Mouse (Mus musculus): Measurements from ENCODE around the gene Prrc2a. TPM values are rescaled to one million over a fixed set of nuclear protein-coding genes. Genes with fewer than 3 reads are reported as not detected.

Prrc2a gene
- 100 to 1,000 TPM; 241 to 340 (median 274) TPM for total RNA-seq (2022)

GRCm38 (mm10) chr17:35164568-35165450 is at the start of gene Prrc2a:
TSS of gene Prrc2a (minus strand) at chr17:35164897.
- DNase-seq: peak; percentile 99

- no peak for DNase-seq
These were observed 48.4 kb upstream of the Prrc2a start for GRCm38 (mm10) chr17:35213071-35213470.

DNA sequence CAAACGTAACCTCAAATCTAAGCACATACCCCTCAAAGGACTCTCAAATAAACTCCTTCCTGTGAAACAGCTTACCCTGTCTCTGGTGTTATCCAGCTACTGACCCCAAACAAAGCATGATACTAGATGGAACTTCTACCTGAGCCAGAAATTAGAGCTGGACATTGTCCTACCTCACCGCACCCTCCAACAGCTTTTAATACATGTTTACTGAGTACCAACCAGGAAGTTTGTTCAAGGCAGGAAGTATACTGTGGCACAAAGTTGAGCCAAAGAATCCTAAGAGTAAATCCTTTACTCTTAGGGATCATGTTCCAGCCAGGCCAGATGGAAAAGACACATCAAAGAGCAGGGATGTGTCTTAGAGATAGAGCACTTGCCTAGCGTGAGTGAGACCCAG is 45.9 kb upstream of the Prrc2a start:
- no peak for DNase-seq

GRCm38 (mm10) chr17:35209785-35210535 is 45.3 kb upstream of the Prrc2a start:
- DNase-seq: no peak

DNA sequence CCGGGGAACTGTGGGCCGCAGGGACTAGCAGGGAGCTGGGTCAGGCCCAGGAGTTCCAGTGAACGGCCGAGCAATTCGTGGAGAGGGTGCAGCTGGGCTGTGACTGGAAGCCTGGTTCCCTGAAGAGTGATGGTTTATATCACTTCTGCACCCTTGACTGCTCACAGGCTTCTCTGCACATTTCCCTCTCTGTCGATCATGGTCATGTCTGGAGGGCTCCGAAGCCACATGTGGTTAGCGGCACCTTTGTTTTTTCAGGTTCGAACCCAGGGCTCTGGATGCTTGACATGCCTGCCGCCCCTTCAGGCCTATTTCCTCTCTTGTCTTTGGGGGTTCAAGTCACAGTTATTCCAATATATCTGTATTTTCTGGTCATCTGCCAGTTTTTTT is 40.7 kb upstream of the Prrc2a start:
- no peak for DNase-seq

DNA sequence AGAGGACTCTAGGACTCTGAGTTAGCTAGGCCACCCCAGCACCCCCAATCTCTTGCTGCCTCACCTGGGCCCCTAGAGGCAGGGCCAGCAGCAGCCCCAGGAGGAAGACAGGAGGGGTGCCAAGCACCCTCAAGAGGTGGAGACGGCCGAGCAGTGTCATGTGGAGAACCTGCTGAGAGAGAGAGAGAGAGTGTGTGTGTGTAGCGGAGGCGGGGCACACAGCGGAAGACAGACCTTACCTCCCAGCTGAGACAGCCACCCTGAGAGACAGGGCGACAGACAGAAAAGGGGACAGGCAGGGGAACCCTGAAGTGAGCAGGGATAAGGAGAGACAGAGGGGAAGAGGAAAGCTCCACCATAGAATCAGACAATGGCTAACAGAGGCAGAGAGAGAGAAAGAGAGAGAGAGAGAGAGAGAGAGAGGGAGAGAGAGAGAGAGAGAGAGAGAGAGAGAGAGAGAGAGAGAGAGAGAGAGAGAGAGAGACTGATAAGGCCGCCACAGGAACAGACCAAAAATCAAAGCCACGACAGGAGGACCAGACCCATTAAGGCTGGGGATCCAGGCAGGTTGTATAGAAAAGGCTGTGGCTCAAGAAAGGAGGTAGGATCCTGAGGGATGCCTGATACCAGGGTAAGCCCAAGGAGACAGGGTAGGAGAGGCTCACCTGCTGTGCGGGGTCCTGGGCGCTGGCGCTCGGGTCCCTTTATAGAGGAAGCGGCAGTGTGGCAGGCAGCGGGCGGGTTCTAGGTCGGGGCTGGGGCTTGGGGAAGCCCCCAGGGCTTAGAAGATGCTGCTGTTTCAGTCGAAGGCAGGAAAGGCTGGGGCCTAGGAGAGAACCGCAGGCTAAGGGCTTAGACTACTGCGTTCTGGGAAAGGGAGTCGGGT is 40.0 kb upstream of the Prrc2a start, which contains the start of gene Lta:
Lta (minus strand) TSS at position 858 of the 886 bp plus-strand sequence.
- no peak for DNase-seq

GRCm38 (mm10) chr17:35202442-35202841 is 37.7 kb upstream of the Prrc2a start:
- DNase-seq: no peak

DNA sequence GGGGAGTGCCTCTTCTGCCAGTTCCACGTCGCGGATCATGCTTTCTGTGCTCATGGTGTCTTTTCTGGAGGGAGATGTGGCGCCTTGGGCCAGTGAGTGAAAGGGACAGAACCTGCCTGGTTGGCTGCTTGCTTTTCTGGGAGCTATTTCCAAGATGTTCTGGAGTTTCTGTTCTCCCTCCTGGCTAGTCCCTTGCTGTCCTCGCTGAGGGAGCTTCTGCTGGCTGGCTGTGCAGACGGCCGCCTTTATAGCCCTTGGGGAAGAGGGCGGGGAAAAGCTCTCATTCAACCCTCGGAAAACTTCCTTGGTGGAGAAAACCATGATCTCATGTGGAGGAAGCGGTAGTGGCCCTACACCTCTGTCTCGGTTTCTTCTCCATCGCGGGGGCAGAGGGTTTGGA is 37.1 kb upstream of the Prrc2a start, which contains the start of gene Tnf:
Tnf (minus strand) TSS at position 221 of the 400 bp plus-strand sequence.
- no peak for DNase-seq

DNA sequence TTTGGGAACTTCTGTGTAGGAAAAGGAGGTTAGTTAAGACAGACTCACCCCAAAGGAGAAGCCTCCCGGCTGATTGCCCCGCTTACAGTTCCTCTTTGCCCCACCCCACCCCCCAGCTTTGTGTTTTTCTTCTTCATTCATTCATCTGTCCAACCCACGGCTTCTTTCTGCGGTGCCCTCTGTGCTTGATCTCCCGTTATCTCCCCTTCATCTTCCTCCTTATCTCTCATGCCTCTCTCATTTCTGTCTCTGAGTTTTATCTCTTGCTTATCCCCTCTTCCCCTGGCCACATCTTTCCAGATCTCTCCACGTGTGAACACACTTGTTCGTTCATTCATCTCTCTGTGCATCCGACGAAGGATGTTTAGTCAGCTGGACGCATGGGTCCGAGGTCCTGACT is 36.4 kb upstream of the Prrc2a start:
- DNase-seq: no peak

- no peak for DNase-seq
These were observed 35.7 kb upstream of the Prrc2a start for GRCm38 (mm10) chr17:35200398-35200797.

- no peak for DNase-seq
These were observed 34.2 kb upstream of the Prrc2a start for GRCm38 (mm10) chr17:35198946-35199345.

DNA sequence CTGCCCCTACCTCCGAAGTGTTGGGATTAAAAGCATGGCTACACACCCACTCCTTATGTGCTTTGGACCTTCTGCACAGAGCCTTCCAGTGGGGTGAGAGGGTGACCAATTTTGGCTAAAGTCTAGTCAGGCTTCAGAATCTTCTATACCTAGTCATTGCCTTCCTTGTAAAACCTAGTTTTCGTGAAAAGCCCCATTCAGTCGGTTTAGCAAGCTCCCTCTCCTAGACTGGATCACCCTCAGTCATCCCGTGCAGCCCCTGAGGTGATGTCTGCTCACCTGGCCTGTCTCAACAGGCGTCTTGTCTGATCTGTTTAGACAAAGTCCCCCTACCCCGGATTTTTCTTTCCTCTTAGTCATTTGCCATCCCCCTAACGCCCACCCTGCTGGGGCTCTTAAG is 33.3 kb upstream of the Prrc2a start:
- DNase-seq: no peak

DNA sequence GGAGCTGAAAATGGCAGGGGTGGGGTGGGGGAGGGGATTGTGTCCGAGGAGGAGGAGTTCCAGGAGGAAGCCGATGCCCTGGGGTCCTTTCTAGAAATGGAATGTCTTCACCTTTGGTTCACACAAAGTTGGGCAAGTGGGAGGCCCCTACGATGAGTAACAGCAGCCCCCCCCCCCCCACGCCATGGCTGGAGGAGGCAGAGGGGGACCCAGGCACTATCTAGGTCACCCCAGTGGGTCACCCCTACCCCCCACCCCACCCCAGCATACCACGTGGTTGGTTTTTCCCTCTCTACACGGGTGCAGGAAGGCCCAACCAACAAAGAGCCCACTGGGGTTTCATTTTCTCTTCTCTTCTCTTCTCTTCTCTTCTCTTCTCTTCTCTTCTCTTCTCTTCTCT is 32.4 kb upstream of the Prrc2a start:
- DNase-seq: no peak

GRCm38 (mm10) chr17:35196321-35196641 is 31.6 kb upstream of the Prrc2a start:
- DNase-seq: no peak

DNA sequence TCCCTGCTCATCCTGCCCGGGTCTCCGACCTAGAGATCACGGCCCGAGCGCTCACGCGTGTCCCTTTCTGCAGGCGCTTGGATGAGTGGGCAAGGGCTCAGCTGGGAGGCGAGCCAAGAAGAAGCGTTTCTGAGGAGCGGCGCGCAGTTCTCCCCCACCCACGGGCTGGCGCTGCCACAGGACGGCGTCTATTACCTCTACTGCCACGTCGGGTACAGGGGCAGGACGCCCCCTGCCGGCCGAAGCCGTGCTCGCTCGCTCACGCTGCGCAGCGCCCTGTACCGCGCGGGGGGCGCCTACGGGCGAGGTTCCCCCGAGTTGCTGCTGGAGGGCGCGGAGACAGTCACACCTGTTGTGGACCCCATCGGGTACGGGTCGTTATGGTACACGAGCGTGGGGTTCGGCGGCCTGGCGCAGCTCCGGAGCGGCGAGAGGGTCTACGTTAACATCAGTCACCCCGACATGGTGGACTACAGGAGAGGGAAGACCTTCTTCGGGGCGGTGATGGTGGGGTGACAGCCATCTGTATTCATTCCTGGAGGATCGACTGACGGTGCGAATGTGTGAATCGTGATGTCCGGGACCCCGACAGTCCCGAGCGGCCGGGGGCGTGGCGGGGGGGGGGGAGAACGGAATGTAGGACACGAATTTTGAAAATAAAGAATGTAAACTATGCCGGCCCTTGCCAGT is 31.1 kb upstream of the Prrc2a start:
- DNase-seq: peak; percentile 64

DNA sequence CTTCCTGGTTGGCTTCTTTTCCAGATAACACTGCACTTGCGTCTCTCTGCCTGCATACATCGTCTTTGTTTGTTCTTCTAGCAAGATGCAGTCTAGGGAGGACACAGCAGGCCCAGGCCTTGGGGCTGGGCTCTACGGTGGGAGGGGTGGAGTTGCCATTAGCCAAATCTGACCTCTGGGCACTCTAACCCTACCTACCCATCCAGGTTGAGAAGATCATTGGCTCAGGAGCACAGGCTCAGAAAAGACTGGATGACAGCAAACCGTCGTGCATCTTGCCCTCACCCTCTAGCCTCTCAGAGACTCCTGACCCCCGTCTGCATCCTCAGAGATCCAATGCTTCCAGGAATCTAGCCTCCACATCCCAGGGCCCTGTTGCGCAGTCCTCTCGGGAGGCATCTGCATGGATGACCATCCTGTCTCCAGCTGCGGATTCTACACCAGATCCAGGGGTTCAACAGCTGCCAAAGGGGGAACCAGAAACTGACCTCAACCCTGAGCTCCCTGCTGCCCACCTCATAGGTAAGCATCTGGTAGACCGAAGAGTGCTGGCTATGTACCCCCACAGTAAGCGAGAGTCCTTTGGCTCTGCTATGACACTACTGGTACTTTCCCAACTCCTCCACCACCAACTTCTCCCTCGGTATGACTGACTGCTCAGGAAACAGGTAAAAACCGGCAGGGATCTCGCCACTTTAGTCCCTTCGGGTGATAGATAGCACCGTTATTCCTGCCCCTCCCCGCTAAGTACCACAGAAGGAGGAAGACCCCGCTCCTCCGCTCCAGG is 30.3 kb upstream of the Prrc2a start:
- DNase-seq: no peak

DNA sequence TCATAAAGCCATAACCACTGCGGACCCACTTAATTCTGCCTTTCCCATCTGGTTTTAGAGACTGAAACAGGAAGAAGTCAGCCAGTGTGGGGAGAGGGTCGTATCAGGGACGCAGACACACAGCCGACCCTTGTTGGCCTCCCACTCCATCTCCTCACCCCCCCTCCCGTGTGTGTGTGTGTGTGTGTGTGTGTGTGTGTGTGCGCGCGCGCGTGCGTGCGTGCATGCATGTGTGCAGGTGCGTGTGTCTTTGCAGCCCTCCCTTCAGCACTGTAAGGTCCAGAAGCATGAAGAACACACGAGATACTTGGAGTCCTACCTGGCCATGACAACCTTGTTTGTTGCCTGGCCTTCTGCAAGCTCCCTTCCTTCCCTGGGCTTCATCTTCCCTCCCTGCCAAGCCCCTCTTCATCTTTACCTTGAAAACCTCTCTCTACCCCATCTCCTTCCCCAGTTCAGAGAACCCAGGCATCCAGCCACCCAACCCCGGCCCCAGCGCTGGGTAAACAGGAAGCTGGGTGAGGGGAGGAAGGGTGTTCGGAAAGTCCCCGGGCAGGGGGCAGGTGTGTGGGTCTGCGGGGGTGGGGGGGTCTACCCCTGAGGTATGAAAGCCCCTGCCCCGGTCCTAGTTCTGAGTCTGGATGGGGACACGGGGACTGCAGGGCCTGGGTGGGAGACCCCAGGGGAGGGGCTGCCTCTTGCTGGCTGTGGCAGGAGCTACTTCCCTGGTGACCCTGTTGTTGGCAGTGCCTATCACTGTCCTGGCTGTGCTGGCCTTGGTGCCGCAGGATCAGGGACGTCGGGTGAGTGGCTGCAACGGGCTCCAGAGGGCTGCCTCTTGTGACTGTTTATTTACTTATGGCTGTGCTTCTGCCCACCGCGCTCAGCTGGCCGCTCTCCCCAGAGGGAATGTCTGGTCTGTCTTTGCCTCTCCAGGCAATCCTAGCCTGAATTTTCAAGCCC is 29.5 kb upstream of the Prrc2a start, which contains the start of gene Ltb:
Ltb (plus strand) TSS at position 559 of the 963 bp plus-strand sequence.
- peak; percentile 65 for DNase-seq

DNA sequence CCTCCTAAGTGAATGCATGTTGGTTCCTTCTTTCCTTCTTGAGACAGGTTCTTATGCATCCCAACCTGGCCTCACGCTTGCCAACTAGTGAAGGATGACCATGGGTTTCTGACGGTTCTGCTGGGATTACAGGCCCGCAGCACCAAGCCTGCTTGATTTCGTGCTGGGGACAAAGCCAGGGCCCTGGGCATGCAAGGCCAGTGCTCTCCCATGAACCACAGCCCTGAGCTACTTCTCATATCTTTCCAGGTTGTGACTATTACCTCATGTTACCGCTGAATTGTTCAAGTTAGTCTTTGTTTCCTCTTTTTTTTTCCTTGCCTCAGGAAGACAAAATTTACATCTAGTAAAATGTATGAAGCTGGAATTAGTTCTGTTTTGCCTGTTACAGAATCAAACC is 28.2 kb upstream of the Prrc2a start:
- peak; percentile 48 for DNase-seq

DNA sequence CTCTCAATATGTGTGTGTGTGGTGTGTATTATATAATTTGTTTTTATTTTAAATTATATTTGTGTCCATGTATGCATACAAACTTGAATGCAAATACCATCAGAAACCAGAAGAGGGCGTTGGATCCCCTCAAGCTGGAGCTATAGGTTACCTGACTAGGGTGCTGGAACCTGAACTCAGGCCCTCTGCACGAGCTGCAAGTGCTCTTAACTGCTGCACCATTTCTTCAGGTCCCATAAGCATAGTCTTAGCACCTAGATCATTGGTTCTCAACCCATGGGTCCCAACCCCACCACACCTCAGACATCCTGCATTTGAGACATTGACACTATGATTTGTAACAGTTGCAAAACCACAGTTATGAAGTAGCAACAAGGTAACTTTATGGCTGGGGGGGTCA is 27.0 kb upstream of the Prrc2a start:
- no peak for DNase-seq

- DNase-seq: no peak
These were observed 25.4 kb upstream of the Prrc2a start for GRCm38 (mm10) chr17:35190096-35190495.
